Mouse (Mus musculus): ENCODE results near the gene Olfm1. TPM values are rescaled to one million over a fixed set of nuclear protein-coding genes. Genes with fewer than 3 reads are reported as not detected.

Olfm1 gene
- total and polyA plus RNA-seq, 2 experiments from 2014 or later: 426 to 486 TPM

GRCm38 (mm10) chr2:28173225-28174141, 19.3 kb upstream of the Olfm1 start:
- 67% methylated on average over 11 of the region's 11 CpGs for WGBS
- Histone ChIP-seq H3K4me1 (ENCODE audit: insufficient read depth, low read length) (no peaks in the 10 kb centered on the region), H3K9ac (replicated peaks; ENCODE audit: low read length, poor library complexity, severe bottlenecking) (no peak overlapping the region), H3K9me3 (ENCODE audit: low read length) (no peaks in the 10 kb centered on the region), H3K27ac (ENCODE audit: low read depth, low read length) (no peak overlapping the region), H3K4me3 (ENCODE audit: low read depth, low read length) (no peak overlapping the region), H3K27me3 (ENCODE audit: insufficient read depth, low read length) (no peaks in the 10 kb centered on the region), H3K36me3 (ENCODE audit: insufficient read depth, low read length) (no peaks in the 10 kb centered on the region), H3K4me2 (ENCODE audit: low read depth, low read length, poor library complexity, severe bottlenecking) (no peak overlapping the region)
- DNase-seq (ENCODE audit: low spot score) (no peak), ATAC-seq (ENCODE audit: low FRiP score) (no peak)
- TF ChIP-seq CTCF (IDR thresholded peaks at IDR 0.05): no peak

- no peak for DNase-seq (ENCODE audit: low spot score)
- ATAC-seq (ENCODE audit: low FRiP score): no peak
- Histone ChIP-seq H3K27ac (ENCODE audit: low read depth, low read length) (no peak overlapping the region), H3K4me3 (ENCODE audit: low read depth, low read length) (no peak overlapping the region), H3K9ac (replicated peaks; ENCODE audit: low read length, poor library complexity, severe bottlenecking) (no peak overlapping the region), H3K27me3 (ENCODE audit: insufficient read depth, low read length) (no peaks in the 10 kb centered on the region), H3K36me3 (ENCODE audit: insufficient read depth, low read length) (no peaks in the 10 kb centered on the region), H3K9me3 (ENCODE audit: low read length) (no peaks in the 10 kb centered on the region), H3K4me2 (ENCODE audit: low read depth, low read length, poor library complexity, severe bottlenecking) (no peak overlapping the region), H3K4me1 (ENCODE audit: insufficient read depth, low read length) (no peaks in the 10 kb centered on the region)
- 83% methylated on average over 3 of the region's 3 CpGs for WGBS
- no peak for TF ChIP-seq CTCF (IDR thresholded peaks at IDR 0.05)
Measured at GRCm38 (mm10) chr2:28174441-28174840, 18.4 kb upstream of the Olfm1 start.

GRCm38 (mm10) chr2:28178600-28178999, 14.2 kb upstream of the Olfm1 start:
- no peak overlapping the region for H3K9ac ChIP-seq (replicated peaks; ENCODE audit: low read length, poor library complexity, severe bottlenecking)
- H3K27me3 ChIP-seq (ENCODE audit: insufficient read depth, low read length): no peaks in the 10 kb centered on the region
- 70% methylated on average over 6 of the region's 6 CpGs for WGBS
- no peak overlapping the region for H3K4me3 ChIP-seq (ENCODE audit: low read depth, low read length)
- no peak overlapping the region for H3K27ac ChIP-seq (ENCODE audit: low read depth, low read length)
- no peaks in the 10 kb centered on the region for H3K36me3 ChIP-seq (ENCODE audit: insufficient read depth, low read length)
- ATAC-seq (ENCODE audit: low FRiP score) (no peak), DNase-seq (ENCODE audit: low spot score) (no peak)
- TF ChIP-seq CTCF (IDR thresholded peaks at IDR 0.05): no peak
- H3K9me3 ChIP-seq (ENCODE audit: low read length): no peaks in the 10 kb centered on the region
- H3K4me2 ChIP-seq (ENCODE audit: low read depth, low read length, poor library complexity, severe bottlenecking): no peak overlapping the region
- H3K4me1 ChIP-seq (ENCODE audit: insufficient read depth, low read length): no peaks in the 10 kb centered on the region

- Histone ChIP-seq H3K4me3 (ENCODE audit: low read depth, low read length) (no peak overlapping the region), H3K9ac (replicated peaks; ENCODE audit: low read length, poor library complexity, severe bottlenecking) (no peak overlapping the region), H3K4me1 (ENCODE audit: insufficient read depth, low read length) (no peaks in the 10 kb centered on the region), H3K4me2 (ENCODE audit: low read depth, low read length, poor library complexity, severe bottlenecking) (no peak overlapping the region), H3K9me3 (ENCODE audit: low read length) (no peaks in the 10 kb centered on the region), H3K27me3 (ENCODE audit: insufficient read depth, low read length) (no peaks in the 10 kb centered on the region), H3K36me3 (ENCODE audit: insufficient read depth, low read length) (no peaks in the 10 kb centered on the region), H3K27ac (ENCODE audit: low read depth, low read length) (no peak overlapping the region)
- DNase-seq (ENCODE audit: low spot score): no peak
- no peak for ATAC-seq (ENCODE audit: low FRiP score)
- no peak for TF ChIP-seq CTCF (IDR thresholded peaks at IDR 0.05)
- WGBS: 83% methylated on average over 3 of the region's 3 CpGs
Measured at GRCm38 (mm10) chr2:28180053-28180452, 12.7 kb upstream of the Olfm1 start.

- no peaks in the 10 kb centered on the region for H3K9me3 ChIP-seq (ENCODE audit: low read length)
- H3K9ac ChIP-seq (replicated peaks; ENCODE audit: low read length, poor library complexity, severe bottlenecking): no peak overlapping the region
- no peak for TF ChIP-seq CTCF (IDR thresholded peaks at IDR 0.05)
- no peaks in the 10 kb centered on the region for H3K36me3 ChIP-seq (ENCODE audit: insufficient read depth, low read length)
- peaks cover 11% of the 10 kb centered on the region; the same call in 1 of the 2 replicates for H3K4me1 ChIP-seq (ENCODE audit: insufficient read depth, low read length)
- no peak overlapping the region for H3K4me3 ChIP-seq (ENCODE audit: low read depth, low read length)
- 19% methylated on average over 8 of the region's 8 CpGs for WGBS
- no peaks in the 10 kb centered on the region for H3K27me3 ChIP-seq (ENCODE audit: insufficient read depth, low read length)
- no peak overlapping the region for H3K4me2 ChIP-seq (ENCODE audit: low read depth, low read length, poor library complexity, severe bottlenecking)
- peak overlapping the region; percentile 51; the same call in 1 of the 2 replicates for H3K27ac ChIP-seq (ENCODE audit: low read depth, low read length)
- DNase-seq (ENCODE audit: low spot score): peak; percentile 66
- ATAC-seq (ENCODE audit: low FRiP score): no peak
Measured at GRCm38 (mm10) chr2:28188398-28188944, 4.3 kb upstream of the Olfm1 start.

- peak; percentile 29 for ATAC-seq (ENCODE audit: low FRiP score)
- Histone ChIP-seq H3K27ac (ENCODE audit: low read depth, low read length) (peak overlapping the region; percentile 81), H3K9me3 (ENCODE audit: low read length) (no peaks in the 10 kb centered on the region), H3K27me3 (ENCODE audit: insufficient read depth, low read length) (no peaks in the 10 kb centered on the region), H3K9ac (replicated peaks; ENCODE audit: low read length, poor library complexity, severe bottlenecking) (peak overlapping the region; percentile 86), H3K4me2 (ENCODE audit: low read depth, low read length, poor library complexity, severe bottlenecking) (peak overlapping the region; percentile 83), H3K4me1 (ENCODE audit: insufficient read depth, low read length) (peaks cover 20% of the 10 kb centered on the region), H3K4me3 (ENCODE audit: low read depth, low read length) (peak overlapping the region; percentile 77), H3K36me3 (ENCODE audit: insufficient read depth, low read length) (0 out of 2 replicates have a peak, but pooled peaks cover 2% of the 10 kb centered on the region)
- WGBS: 4% methylated on average over 12 of the region's 12 CpGs
- DNase-seq (ENCODE audit: low spot score): no peak
- TF ChIP-seq CTCF (IDR thresholded peaks at IDR 0.05): no peak
Measured at GRCm38 (mm10) chr2:28193690-28194087, 897 bp downstream of the Olfm1 start.

All from midbrain, postnatal 0 days (tissue).